Mouse (Mus musculus) right cerebral cortex, postnatal 4 days (tissue): Measurements from ENCODE around the gene Olfr374.

Source experiments
- DNase-seq: peaks from one replicate; pipeline ENCODE4 v3.0.0-alpha.2; 2022

Olfr374 gene

DNA sequence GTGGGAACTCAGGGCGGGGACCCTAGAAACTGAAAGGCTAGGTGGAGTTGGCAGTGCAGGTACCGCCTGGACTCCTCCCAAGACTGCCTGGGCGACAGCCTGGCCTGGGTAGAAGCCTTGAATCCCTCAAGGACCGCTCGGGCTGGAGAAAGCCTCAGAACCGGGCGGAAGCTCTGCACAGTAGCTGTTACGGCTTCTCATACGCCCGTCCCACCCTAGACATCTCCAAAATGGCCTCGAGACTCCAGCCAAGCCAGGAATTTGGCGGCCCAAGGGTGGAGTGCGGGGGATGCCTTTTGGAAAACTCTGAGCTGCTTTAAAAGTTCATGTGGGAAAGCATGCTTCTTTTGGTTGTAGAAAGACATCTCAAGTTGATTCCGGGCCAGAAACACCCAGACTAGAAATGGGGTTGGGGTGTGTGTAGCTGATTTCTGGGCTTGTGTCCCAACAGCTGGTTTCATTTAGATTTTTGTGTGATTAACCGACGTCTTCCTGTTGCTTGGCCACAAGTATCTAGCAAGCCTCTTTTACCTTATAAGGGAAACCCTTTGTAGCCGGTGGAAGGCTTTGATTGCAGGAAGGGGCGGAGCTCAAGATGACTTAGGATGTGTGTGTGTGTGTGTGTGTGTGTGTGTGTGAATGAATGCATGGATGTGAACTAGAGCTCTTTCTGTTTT, 29.6 kb downstream of the Olfr374 start:
- peak; percentile 38 for DNase-seq

GRCm38 (mm10) chr8:72137431-72137830, 30.6 kb downstream of the Olfr374 start:
- DNase-seq: no peak

- no peak for DNase-seq
Observed at GRCm38 (mm10) chr8:72138456-72138855, 31.6 kb downstream of the Olfr374 start.

DNA sequence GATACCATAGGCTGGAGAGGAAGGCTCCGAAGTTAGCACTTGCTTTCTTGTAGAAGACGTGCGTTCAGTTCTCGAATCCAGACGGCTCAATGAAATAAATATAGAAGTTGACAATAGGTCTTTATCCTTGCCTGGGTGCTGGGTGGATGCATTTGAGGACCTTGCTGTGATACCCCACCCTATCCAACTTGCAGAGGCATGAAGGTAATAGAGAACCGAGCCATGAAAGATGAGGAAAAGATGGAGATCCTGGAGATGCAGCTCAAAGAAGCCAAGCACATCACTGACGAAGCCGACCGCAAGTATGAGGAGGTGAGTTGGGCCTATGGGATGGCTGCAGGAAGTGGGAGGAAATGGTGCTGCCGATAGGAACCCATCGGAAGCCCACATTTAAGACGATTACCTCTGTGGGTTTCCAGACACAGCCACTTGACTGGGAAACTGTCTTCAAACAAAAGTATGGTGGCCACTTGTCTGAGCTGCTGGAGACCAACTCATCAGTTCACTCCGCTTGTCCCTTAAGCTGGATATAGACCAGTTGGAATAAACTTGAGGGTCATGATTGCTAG, 36.5 kb downstream of the Olfr374 start:
- no peak for DNase-seq

GRCm38 (mm10) chr8:72144345-72144975, 37.6 kb downstream of the Olfr374 start:
- DNase-seq: no peak

DNA sequence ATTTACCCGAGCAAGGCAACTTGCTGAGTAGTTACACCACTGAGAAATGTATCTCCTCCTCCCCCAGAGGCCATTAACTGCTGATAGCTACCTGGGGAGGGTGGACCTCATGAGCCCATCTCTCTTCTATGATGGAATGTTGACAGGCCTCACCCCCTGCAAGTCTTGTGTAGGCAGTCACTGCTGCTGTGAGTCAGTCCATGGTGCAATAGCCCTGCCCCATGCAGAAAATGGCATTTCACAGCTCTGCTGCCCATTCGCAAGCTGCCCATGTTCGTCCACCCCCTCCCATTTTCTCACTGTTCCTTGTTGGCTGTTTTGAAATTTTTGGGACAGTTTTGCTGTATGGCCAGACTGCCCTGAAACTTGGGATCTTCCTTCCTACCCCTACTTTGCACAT, 38.7 kb downstream of the Olfr374 start:
- DNase-seq: no peak

DNA sequence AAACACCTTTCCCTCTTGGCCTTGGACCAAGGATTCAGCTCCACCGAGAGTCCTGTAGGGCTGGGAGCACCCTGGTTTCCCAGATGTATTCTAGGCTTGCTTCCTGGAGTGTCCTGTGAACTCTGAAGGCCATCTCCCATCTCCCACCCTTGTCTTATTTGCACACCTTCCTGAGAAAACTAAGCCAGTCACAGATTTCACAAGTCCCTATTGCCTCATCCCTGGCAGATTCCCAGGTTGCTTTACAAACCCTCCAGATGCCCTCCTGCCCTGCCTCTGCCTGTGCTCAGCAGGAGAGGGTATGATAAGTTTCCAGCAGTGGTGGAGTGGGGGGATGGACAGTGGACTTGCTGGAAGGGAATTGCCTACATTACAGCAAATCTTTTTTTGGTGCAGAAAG, 39.2 kb downstream of the Olfr374 start:
- no peak for DNase-seq

DNA sequence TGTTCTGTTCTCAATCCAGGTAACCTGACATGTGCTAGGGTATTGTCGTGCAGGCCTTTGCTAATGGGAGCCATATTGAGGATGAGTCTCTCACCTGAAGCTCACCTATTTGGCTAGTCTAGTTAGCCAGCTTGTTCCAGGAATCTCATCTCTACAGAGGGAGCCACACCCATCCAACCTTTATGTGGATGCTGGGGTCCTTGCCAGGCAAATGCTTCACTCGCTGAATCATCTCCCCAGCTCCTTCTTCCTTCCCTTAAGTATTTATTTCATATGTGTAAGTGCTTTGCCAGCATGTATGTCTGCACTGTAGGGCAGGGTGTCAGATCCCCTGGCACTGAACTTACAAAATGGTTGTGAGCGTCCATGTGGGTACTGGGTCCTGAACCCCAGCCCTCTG, 39.7 kb downstream of the Olfr374 start:
- DNase-seq: no peak

GRCm38 (mm10) chr8:72147266-72147665, 40.4 kb downstream of the Olfr374 start:
- DNase-seq: no peak

- no peak for DNase-seq
Observed at GRCm38 (mm10) chr8:72149056-72149455, 42.2 kb downstream of the Olfr374 start.

- DNase-seq: no peak
Observed at GRCm38 (mm10) chr8:72151418-72152078, 44.7 kb downstream of the Olfr374 start.

DNA sequence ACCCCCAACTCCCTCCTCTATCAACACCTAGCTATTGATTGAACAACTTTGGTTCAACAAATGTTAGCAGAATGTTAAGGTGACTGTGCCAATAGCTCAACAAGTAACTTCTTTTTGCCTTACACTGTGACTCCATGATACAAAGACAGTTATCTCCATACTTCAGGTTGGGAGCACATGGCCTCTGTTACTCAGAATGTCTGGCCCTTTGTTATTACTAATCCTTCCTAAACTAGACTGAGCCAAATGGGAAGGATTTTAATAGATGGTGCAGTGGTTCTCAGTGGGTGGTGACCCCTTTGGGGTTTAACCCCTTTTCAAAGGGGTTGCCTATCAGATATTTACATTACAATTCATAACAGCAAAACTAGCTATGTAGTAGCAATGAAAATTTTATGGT, 46.5 kb downstream of the Olfr374 start:
- no peak for DNase-seq

- DNase-seq: no peak
Observed at GRCm38 (mm10) chr8:72158096-72158495, 51.3 kb downstream of the Olfr374 start.

- no peak for DNase-seq
Observed at GRCm38 (mm10) chr8:72158726-72159125, 51.9 kb downstream of the Olfr374 start.

GRCm38 (mm10) chr8:72160007-72160406, 53.2 kb downstream of the Olfr374 start:
- no peak for DNase-seq

DNA sequence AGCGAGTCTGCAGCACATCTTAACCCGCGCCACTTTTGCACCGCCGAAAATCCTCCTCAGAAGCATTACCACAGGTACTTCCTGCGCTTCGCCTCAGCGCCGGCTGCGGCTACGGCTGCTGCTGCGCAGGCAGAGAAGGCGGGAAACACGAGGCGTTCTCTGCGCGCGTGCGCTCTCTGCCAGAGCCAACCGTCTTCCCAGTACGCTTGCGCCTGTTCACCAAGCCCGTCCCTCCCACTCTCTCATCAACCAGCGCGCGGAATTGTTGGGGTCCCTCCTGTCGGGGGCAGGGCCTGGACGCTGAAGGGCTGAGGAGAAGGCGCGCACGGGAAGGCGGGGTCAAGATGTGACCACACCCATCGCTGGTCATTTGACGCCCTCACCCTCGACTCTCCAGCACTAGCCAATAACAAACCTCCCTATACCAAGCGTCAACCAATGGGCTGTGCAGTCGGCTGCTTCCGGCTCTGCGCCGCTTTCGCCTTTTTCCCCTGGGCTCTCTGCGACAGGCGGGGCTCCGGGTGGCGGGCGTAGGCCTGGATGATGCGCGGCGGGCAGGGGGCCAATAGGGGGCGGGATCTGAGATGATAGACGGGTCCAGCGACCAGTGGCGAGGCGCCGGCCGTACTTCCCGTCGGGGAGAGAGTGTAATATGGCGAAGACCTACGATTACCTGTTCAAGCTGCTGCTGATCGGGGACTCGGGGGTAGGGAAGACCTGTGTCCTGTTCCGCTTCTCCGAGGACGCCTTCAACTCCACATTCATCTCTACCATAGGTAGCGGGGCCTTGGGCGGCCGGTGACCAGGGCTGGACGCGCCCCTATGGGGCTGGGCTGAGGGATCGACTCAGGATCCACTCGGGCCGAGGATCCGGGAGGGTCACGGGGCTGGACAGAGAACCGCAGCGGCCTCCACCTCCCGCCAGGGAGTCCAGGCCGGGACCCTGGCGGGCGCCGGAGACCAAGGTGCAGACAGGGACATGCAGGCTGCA, 54.2 kb downstream of the Olfr374 start, which contains the start of gene Rab8a:
Rab8a (plus strand) TSS at position 494 of the 991 bp plus-strand sequence.
- peak; percentile 100 for DNase-seq

DNA sequence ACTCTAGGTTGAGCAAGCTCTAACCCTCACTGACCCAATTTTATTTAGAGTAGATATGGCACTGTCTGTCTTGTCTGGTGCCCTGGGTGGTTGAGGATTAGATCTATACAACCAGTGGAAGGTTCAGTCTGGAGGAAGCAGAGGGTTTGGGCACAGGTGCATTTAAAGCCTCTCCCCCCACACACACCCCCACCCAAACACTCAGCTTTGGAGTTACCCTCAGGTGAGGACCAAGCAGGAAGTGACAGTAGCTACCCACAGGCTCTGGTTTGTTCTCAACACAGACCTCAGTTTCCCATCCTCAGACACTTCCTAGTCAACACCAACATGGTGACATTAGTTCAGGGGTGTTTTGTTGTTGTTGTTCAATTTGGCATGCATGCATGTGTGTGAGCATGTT, 56.0 kb downstream of the Olfr374 start:
- no peak for DNase-seq
